Mouse (Mus musculus): ENCODE data around the gene Clstn1. TPM values are rescaled to one million over a fixed set of nuclear protein-coding genes. Genes with fewer than 3 reads are reported as not detected.

Gene Clstn1
- total RNA-seq, 2 experiments from 2014 or later, result 4.0 to 4.1 TPM

Other genes starting within 250 kb of the Clstn1 start
- 42.0 and 43.2 TPM in 2 replicates for gene Ube4b, start 159.7 kb upstream of the Clstn1 start, total RNA-seq (2015)
- gene Ube4b, start 159.7 kb upstream of the Clstn1 start, total RNA-seq (2017), result 35.1 and 42.1 TPM in 2 replicates
- not detected in 2 replicates for gene Rbp7, start 131.5 kb upstream of the Clstn1 start, total RNA-seq (2015)
- not detected in 2 replicates for gene Rbp7, start 131.5 kb upstream of the Clstn1 start, total RNA-seq (2017)
- not detected in 2 replicates for gene Tmem274, start 109.1 kb upstream of the Clstn1 start, total RNA-seq (2015)
- gene Tmem274, start 109.1 kb upstream of the Clstn1 start, total RNA-seq (2017), result not detected in 2 replicates
- 7.4 and 8.0 TPM in 2 replicates for gene Nmnat1, start 101.3 kb upstream of the Clstn1 start, total RNA-seq (2015)
- 12.4 and 14.4 TPM in 2 replicates for gene Nmnat1, start 101.3 kb upstream of the Clstn1 start, total RNA-seq (2017)
- gene Lzic, start 101.2 kb upstream of the Clstn1 start, total RNA-seq (2015), result 25.2 and 26.8 TPM in 2 replicates
- gene Lzic, start 101.2 kb upstream of the Clstn1 start, total RNA-seq (2017), result 81.4 and 111 TPM in 2 replicates
- 2.2 and 3.4 TPM in 2 replicates for gene Ctnnbip1, start 68.2 kb upstream of the Clstn1 start, total RNA-seq (2015)
- 1.6 and 3.4 TPM in 2 replicates for gene Ctnnbip1, start 68.2 kb upstream of the Clstn1 start, total RNA-seq (2017)
- gene Pik3cd, start 116.1 kb downstream of the Clstn1 start, total RNA-seq (2015), result 32.2 and 33.0 TPM in 2 replicates
- gene Pik3cd, start 116.1 kb downstream of the Clstn1 start, total RNA-seq (2017), result 59.5 and 66.5 TPM in 2 replicates
- gene Tmem201, start 151.6 kb downstream of the Clstn1 start, total RNA-seq (2015), result 10.9 and 12.4 TPM in 2 replicates
- gene Tmem201, start 151.6 kb downstream of the Clstn1 start, total RNA-seq (2017), result 8.5 and 8.8 TPM in 2 replicates
- 4.9 and 8.6 TPM in 2 replicates for gene Slc25a33, start 187.8 kb downstream of the Clstn1 start, total RNA-seq (2015)
- 3.8 and 6.2 TPM in 2 replicates for gene Slc25a33, start 187.8 kb downstream of the Clstn1 start, total RNA-seq (2017)

Measured in megakaryocyte progenitor cell, adult 5-6 weeks (primary cell).